Mouse (Mus musculus) heart, postnatal 10 days (tissue): ENCODE results near the gene Exosc6. TPM values are rescaled to one million over a fixed set of nuclear protein-coding genes. Genes with fewer than 3 reads are reported as not detected.
"Not testable (repeated sequence)": the region's sequence is repeated elsewhere in the genome, so short reads cannot be mapped to it uniquely, and the experiment has no call there.

Experiments
- DNase-seq, 2 experiments: peaks; one replicate each; pipeline ENCODE4 v3.0.0; 2021
- intact Hi-C: fragments of 180-260 bp; cut with DNase I; formaldehyde crosslinking; loops from one replicate; pipeline ENCODE4 v1.15.1; 2025
- total RNA-seq, 2 experiments: library from RNA; stranded (reverse); gene quantifications; 2 replicates each; pipeline ENCODE4 v1.2.3; 2021

Gene Exosc6
- total RNA-seq, 2 experiments from 2014 or later = not detected

DNA sequence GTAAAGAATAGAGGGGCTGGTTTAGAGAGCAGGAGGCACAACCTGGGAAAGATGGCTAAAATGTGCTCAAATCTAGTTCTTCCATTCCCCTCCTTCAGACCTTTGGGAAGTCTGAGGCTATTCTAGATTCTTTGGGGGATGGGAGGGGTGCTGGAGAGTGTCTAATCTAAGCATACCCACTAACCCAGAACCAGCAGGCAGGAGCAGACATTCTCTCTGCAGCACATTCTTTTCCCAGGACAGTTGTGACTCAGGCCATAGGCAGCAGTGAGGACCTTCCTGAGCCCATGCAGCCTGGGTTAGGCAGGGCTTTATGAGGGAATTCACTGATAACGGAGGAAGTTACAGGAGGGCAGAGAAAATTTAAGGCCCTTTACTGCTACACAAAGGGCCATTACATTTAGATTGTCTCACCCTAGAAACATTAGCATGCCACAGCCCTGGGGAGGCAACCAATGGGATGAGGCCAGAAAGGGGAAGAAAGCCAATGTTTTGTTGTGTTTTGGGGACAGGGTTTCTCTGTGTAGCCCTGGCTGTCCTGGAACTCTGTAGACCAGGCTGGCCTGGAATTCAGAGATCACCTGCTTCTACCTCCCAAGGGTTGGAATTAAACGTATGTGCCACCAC, 2.9 kb downstream of the Exosc6 start:
- intact Hi-C loops = no loop called here
- no peak for DNase-seq

DNA sequence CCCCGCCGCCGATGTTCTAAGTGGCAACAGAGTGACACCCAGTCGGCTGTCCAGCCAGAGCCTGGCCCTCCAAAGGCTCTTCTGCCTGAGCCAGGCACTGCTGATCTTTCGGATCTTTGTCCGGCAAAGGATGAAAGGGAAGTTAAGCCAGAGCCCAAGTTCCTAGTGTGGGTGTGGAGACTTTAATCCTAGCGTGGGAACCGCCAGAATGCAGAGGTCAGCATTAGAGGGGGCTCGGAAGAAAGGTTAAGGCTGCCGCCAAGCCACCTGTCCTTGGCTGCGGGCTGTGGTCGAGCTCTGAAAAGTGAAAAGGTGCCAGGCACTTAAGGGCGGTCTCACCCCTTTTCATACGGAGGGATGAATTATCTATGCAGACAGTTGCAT, 5.5 kb downstream of the Exosc6 start:
- intact Hi-C loops = no loop called here
- peak in 1 of 2 experiments; percentile 19 for DNase-seq

DNA sequence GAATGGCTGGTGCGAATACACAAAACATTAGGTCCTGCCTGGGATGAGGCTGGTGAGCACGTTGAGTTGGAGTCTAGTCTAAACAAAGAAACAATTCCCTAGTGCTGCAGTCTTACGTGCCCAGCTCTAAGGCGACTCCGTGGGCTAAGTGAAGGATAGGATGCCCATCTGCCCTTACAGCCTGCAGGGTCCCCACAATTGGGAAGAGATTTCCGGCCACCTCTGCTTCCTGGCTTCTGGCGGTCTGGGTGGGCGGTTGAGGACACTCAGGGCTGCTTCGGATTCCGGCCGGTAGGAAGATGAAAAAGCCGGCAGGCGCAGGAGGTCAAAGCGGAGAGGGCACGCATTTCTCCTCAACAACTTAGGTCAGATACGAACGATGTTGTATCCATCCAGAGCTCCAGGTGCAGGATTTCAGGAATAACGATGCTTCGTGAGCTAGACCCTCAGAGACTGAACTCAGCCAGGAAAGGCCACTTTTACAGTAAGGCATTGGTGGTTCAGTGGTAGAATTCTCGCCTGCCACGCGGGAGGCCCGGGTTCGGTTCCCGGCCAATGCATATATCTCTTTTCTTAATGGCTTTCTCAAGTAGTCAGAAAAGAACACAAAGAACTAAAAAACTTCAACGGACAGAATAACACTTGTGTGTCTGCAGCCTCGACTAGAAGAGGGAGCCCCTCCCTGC, 6.1 kb downstream of the Exosc6 start:
- intact Hi-C loops = no loop called here

DNA sequence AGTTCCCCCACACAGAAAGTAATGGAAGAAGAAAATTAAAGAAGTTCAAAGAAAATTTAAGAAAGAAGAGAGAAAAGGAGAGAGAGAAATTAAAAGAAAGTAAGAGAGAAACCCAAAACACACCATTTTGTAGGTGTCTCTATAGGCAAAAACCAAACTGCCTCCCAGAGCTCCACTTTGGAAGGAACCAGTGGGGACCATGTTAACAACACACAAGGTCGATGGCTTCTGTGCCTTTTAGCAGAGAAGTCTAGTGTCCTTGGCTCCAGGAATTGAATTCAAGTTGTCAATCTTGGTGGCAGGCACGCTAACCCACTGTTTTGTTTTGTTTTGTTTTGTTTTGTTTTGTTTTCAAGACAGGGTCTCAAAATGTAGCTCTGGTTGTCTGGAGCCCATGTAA, 6.8 kb downstream of the Exosc6 start:
- DNase-seq = no peak
- intact Hi-C loops = no loop called here

More for the DNA sequence above, 6.1 kb downstream of the Exosc6 start:
- peak; percentile 88 to 91 for DNase-seq

DNA sequence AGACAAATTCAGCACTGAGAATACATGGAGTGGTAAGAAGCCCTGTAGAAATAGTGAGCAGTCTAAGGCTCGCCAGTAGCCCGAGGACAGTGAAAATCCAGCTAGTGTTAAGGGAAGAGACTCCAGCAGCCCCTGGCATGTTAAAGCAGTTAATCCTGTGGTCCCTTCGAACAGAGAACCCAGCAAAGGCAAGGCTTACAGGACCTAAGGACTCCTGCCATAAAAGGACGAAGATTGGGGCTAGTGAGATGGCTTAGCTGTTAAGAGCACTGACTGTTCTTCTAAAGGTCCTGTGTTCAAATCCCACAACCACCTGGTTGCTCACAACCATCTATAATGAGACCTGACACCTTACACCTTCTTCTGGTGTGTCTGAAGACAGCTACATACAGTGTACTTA, 10.2 kb downstream of the Exosc6 start:
- intact Hi-C loops = no loop called here
- no peak for DNase-seq

DNA sequence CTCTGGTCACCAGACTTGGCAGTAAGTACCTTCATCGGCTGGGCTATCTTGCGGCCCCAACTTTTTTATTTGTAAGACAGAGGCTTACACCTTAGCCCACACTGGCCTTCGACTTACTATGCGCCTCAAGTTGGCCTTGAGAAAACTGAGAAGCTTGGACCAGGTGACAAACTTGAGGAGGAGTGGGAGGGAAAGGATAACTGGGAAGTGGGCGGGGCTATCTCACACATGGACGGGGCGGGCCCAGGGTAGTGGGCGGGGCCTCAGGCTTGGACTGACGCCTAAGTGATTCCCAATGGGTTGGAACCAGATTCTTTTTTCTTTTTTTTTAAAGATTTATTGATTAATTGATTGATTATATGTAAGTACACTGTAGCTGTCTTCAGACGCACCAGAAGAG, 11.3 kb downstream of the Exosc6 start:
- intact Hi-C loops = no loop called here
- DNase-seq = no peak

DNA sequence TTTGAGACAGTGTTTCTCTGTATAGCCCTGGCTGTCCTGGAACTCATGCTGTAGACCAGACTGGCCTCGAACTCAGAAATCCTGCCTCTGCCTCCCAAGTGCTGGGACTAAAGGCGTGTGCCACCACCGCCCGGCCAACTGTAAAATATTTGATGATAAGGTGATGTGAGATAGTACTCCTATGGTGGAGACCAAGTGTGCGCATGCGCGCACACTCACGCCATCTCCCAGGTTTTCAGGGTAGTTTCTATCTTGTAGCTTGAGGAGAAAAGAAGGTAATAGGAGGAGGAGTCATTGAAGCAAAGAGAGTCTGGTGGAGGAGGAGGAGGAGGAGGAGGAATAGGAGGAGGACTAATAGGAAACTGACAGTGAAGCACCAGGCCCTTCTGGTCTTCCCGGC, 12.5 kb downstream of the Exosc6 start:
- DNase-seq = not testable (repeated sequence)

DNA sequence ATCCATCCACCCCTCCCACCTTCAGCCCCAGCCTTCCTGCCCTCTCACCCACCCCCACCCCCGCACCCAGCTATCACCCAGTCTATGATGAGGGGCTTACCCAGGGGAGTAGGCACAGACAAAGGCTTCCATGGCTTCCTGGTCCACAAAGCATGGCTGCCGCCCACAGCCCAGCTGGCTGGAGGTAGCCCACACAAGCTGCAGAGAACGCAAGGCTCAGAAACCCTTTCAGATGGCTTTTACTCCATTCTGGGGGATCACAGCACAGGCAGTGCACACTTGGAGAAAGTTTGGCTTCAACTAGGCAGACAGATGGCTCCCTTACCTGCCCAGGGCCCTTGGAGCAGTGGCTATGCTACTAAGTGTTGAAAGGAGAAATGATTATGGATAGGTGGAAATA, 19.8 kb downstream of the Exosc6 start:
- intact Hi-C loops = loop anchor here (5.0 kb wide), 1 partner anchor 329 kb away; no protein-coding TSS in a partner anchor
- no peak for DNase-seq

More for the DNA sequence above, 12.5 kb downstream of the Exosc6 start:
- intact Hi-C loops = not testable (repeated sequence)

DNA sequence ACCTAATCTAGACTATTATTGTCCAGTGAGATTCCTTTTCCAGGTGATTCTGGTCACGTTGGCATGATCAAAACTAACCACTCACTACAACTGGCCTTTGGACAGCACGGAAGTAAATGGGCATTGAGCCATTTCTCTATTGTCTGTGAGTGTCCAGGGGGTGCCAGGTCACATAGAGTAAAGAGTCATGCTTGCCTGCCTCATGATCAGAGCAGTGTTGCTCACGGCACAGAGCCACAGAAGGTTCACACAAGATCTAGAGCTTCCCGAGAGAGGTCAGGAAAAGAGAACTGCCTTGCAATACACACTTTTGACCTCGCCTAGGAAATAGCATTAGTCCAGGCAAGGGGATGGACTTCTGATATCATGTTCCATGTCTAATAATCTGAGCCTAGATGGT, 23.3 kb downstream of the Exosc6 start:
- DNase-seq = no peak
- intact Hi-C loops = loop anchor here (5.0 kb wide), 1 partner anchor 332 kb away; no protein-coding TSS in a partner anchor

DNA sequence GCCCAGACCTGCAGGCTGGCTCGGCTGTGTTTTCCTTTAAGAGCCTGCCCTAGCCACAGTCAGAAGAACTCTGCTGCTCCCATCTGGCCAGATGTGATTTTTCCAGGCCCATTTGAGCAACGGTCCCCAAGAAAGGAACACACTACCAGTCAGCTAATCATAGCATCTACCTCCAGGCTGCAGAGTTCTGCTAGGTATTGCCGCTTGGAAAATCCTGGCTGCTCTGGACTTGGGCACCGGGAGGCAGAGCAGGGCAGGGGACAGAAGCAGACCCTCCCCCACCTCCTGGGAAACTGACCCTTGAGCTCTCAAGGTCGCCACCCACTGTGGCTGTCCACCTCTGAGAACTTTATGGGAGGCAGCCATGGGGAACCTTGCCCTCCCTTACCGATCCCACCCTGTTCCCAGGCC, 23.7 kb downstream of the Exosc6 start:
- intact Hi-C loops = loop anchor here (5.0 kb wide), 1 partner anchor 333 kb away; no protein-coding TSS in a partner anchor
- DNase-seq = peak; percentile 38 to 53

DNA sequence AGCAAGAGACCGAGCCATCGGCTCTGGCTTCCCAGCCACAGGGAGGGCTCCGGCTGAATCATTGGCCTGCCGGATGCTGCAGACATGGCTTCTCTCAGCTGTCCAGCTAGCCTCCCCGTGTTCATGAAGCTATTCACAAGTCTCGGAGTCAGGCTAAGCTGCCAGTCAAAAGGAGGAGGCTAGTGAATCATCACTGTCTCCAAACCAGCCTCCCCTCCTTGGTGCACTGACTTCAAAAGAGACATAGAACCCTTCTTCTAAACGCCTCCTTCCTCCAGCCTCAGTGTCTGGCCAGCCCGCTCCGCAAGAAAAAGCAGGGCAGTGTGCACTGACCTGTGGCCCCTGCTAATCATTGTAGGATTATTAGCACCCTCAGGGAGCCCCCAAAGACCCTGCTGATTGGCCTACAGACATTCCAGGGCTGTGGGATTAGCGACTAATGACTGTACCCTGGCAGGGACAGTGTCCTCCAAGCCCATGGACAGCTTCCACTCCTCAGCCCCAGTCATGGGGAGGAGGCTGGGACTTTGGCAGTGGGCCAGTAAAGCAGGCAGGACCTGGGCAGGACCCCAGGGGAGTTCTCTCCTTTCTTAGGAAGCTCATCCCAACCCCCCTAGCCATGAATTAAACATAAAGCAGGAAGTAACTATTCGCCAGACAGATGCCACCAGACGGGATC, 25.6 kb downstream of the Exosc6 start:
- intact Hi-C loops = no loop called here
- no peak for DNase-seq

DNA sequence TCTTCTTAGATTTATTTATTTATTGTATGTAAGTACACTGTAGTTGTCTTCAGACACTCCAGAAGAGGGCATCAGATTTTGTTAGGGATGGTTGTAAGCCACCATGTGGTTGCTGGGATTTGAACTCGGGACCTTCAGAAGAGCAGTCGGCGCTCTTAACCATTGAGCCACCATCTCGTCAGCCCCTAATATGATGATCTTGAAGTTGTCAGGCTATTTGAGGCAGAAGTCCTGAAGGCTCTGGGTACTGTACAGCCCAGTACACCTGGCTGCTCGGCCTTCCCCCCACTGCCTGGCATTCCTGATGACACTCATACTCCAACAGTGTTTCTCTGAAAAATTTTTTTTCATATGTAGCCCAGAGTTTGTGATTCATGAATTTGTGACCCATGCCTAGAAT, 27.8 kb downstream of the Exosc6 start:
- intact Hi-C loops, DNase-seq: not testable (repeated sequence)

DNA sequence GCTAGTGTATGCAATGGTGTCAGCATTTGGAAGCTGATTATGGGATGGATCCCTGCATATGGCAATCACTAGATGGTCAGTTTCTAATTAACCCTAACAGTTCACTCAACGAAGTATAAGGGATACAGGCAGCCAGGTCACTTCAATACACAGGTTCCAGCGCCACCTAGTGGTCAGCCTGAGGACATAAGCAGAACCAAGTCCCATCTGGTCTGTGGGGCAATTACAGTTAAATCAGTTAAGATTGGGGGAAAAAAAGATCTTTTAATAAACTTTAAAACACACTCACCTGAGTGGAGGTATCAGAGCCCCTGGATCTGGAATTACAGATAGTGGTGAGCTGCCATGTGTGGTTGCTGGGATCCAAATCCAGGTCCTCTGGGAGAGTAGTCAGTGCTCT, 34.0 kb downstream of the Exosc6 start:
- peak; percentile 72 to 88 for DNase-seq
- intact Hi-C loops = loop anchor here (2.0 to 5.0 kb wide), 3 partner anchors 33 to 343 kb away; partner anchors contain the start of gene Exosc6

DNA sequence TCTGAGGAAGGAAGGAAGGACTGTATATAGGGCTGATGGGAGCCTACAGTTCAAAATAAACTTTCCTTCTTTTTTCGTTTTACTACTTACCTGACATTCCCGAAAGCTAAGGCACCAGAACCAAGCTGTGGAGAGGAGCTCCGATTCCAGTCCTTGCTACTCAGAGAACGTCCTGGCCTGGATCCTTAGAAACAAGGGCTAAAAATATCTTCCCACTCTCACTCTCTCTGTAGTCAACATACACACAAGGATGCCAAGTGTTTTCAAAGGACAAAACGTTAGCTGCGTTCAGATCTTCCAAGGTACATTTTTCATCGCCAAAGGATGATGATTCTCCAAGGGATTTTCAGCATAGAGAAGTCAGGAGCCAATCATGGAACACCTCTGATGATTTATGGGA, 35.6 kb downstream of the Exosc6 start:
- intact Hi-C loops = loop anchor here (2.0 to 5.0 kb wide), 3 partner anchors 35 to 344 kb away; partner anchors contain the start of gene Exosc6
- DNase-seq = peak; percentile 18 to 36

DNA sequence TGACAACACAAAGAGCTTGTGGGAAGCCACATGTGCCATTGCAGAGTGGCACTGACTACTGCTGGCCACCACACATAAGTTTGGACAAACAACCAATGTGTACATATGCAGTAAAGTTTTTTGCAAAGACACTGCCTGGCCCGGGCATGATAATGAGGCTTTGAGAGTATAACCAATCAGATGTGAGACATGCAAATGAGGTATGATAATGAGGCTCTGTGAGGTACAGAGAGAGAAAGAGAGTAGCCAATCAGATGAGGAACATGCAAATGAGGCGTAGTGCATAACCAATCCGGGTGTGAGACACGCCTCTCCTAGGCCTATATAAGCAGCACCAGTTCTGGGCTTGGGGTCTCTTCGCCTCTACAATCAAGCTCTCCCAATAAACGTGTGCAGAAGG, 36.2 kb downstream of the Exosc6 start, which contains the start of gene Clec18a:
Clec18a (minus strand) TSS at position 101 of the 400 bp plus-strand sequence.
- DNase-seq = not testable (repeated sequence)
- intact Hi-C loops = loop anchor here (5.0 kb wide), 2 partner anchors 235 to 345 kb away; no protein-coding TSS in a partner anchor

DNA sequence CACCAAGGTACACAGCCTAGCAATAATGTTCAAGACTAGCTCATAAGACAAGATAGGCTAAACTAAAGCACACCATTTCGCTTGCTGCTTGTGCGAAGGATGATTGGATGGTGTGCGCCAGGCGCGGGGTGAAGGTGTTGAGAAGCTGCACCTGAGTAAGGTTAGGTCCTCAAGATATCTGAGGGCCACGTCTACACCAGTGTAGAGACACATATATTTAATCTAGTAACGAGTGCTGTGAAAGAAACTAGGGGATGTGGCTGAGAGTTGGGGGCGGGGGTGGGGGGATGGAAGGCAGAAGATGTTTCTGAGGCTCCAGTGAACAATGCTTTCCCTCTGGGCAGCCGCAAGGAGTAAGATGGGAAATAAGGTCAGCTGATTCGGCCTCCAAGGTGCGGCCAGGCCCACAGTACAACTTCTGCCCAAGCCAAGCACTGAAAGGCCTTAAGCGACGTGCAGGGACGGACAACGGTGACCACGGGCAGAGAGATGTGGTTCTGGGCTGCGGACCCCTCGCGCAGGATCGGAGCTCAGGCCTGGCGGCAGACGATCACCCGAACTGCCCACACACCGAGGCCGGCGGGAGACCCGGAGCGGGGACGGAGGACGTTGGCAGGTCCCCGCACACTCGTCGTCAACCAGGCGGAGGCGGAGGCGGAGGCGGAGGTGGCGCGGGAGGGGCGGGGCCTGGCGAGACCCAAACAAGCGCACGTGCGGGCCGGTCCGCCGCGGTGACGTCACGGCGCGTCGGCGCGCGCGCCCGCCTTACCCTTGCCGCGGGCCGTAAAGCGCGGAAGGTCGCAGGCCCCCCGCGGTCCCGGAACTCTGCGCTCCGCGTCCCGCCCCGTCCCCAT, 38.0 kb downstream of the Exosc6 start, which contains the start of gene Pdpr:
Pdpr (plus strand) TSS at position 766 of the 854 bp plus-strand sequence.
- intact Hi-C loops = loop anchor here (5.0 kb wide), 2 partner anchors 237 to 347 kb away; no protein-coding TSS in a partner anchor
- DNase-seq = peak; percentile 94 to 95

DNA sequence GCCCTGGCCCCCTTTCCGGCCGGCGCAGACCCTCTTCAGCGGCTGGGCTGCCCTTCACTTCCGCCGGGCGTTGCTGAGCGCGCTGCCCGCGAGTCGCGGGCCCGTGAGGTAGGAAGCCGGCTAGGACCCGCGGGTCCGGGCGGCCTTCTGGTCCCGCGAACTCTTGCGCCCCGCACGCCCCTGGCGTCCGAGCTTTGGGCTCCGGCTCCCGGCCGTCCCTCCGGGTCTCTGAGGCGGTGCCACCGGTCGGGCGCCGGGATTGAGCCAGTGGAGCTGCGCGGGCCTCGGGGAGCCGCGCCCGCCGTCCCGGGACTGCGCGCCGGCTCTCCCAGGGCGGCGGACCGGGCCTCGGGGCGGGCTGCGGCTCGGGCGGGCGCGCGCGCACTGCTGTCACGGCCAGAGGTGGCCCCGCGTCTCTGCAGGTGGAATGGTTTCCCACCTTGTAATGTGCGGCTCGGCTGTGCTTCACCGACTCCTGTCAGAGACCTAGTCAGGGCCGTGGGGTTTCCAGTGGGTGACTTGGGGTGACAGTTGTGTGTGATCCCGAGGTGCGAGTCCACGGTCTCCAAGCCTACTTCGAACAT, 38.7 kb downstream of the Exosc6 start:
- not testable (repeated sequence) for DNase-seq
- intact Hi-C loops = loop anchor here (5.0 kb wide), 2 partner anchors 238 to 348 kb away; no protein-coding TSS in a partner anchor
